Mouse (Mus musculus) gastrocnemius, adult 8-10 months (tissue): Measurements from ENCODE around the gene Mpv17l. TPM values are rescaled to one million over a fixed set of nuclear protein-coding genes. Genes with fewer than 3 reads are reported as not detected.
"Not testable (repeated sequence)": the region's sequence is repeated elsewhere in the genome, so short reads cannot be mapped to it uniquely, and the experiment has no call there.

Experiments
- DNase-seq, 2 experiments: peaks; one replicate each; pipeline ENCODE4 v3.0.0; 2022; ENCODE audit warnings: low spot score in 2 of 2
- total RNA-seq, 4 experiments: library from RNA; stranded (reverse); gene quantifications; 2 replicates each; pipeline ENCODE4 v1.2.4; 2022

Mpv17l gene
- total RNA-seq, 4 experiments from 2014 or later, result 0.36 to 1.3 (median 0.97) TPM

- no peak for DNase-seq
Measured at GRCm38 (mm10) chr16:13927456-13928075, 24.6 kb downstream of the Mpv17l start.

- DNase-seq, result peak in 1 of 2 experiments; percentile 6
Measured at GRCm38 (mm10) chr16:13940139-13940846, 37.3 kb downstream of the Mpv17l start.

GRCm38 (mm10) chr16:13940847-13941395, 38.0 kb downstream of the Mpv17l start:
- no peak for DNase-seq

GRCm38 (mm10) chr16:13944178-13944577, 41.2 kb downstream of the Mpv17l start:
- DNase-seq, result no peak

GRCm38 (mm10) chr16:13944752-13945151, 41.8 kb downstream of the Mpv17l start:
- DNase-seq, result no peak

- DNase-seq, result no peak
Measured at GRCm38 (mm10) chr16:13945153-13945552, 42.2 kb downstream of the Mpv17l start.

GRCm38 (mm10) chr16:13946306-13946705, 43.3 kb downstream of the Mpv17l start:
- no peak for DNase-seq

- no peak for DNase-seq
Measured at GRCm38 (mm10) chr16:13951245-13951644, 48.3 kb downstream of the Mpv17l start.

- DNase-seq, result no peak
Measured at GRCm38 (mm10) chr16:13962053-13962452, 59.1 kb downstream of the Mpv17l start.

- no peak for DNase-seq
Measured at GRCm38 (mm10) chr16:13969096-13969495, 66.1 kb downstream of the Mpv17l start.

GRCm38 (mm10) chr16:13972051-13972450, 69.1 kb downstream of the Mpv17l start:
- DNase-seq, result no peak

GRCm38 (mm10) chr16:13976358-13976896, 73.5 kb downstream of the Mpv17l start:
- not testable (repeated sequence) for DNase-seq

- not testable (repeated sequence) for DNase-seq
Measured at GRCm38 (mm10) chr16:13977026-13977425, 74.1 kb downstream of the Mpv17l start.

GRCm38 (mm10) chr16:13981726-13982125, 78.8 kb downstream of the Mpv17l start:
- not testable (repeated sequence) for DNase-seq

- DNase-seq, result no peak
Measured at GRCm38 (mm10) chr16:13983161-13983560, 80.2 kb downstream of the Mpv17l start.

- no peak for DNase-seq
Measured at GRCm38 (mm10) chr16:13986197-13986573, 83.2 kb downstream of the Mpv17l start.

GRCm38 (mm10) chr16:13986574-13987478, 83.9 kb downstream of the Mpv17l start, which contains the start of the genes 2900011O08Rik and Ifitm7:
Gene 2900011O08Rik (plus strand): TSS chr16:13986604.
Gene Ifitm7 (minus strand): TSS chr16:13986888.
- DNase-seq, result no peak

- no peak for DNase-seq
Measured at GRCm38 (mm10) chr16:13992518-13993248, 89.7 kb downstream of the Mpv17l start.

- no peak for DNase-seq
Measured at GRCm38 (mm10) chr16:13994076-13994475, 91.1 kb downstream of the Mpv17l start.

- DNase-seq, result no peak
Measured at GRCm38 (mm10) chr16:13994502-13994901, 91.5 kb downstream of the Mpv17l start.
